Mouse (Mus musculus) stomach, postnatal 0 days (tissue): ENCODE measurements around the gene H2-T22.
"Not testable (repeated sequence)": the region's sequence is repeated elsewhere in the genome, so short reads cannot be mapped to it uniquely, and the experiment has no call there.

ENCODE experiments used
- CTCF ChIP-seq: IDR thresholded peaks from 2 replicates; pipeline ENCODE4 v1.5.1; 2016; ENCODE audit warnings: antibody characterized with exemption, low read depth, mild to moderate bottlenecking, moderate library complexity
- EP300 ChIP-seq: optimal IDR thresholded peaks from 2 replicates; pipeline ENCODE3; 2016; ENCODE audit warnings: antibody characterized with exemption

DNA sequence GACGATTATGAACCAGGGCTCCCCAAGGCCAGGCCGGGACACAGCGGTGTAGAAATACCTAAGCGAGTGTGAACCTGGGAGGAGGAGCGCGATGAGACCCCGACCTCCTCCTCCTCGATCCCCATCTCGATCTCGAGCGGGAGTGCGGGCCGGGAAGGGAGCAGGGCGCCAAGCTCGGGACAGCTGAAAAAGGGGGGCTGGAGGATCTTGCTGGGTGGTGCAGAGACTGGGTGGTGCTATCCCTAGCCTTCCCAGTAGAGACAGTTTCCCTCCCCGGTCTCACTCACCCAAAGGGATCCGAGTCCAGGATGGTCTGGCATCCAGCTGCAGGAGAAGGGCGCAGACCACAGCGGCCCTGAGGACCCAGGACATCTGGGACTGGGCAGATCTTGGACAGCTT lies 492 bp downstream of the H2-T22 start:
- TF ChIP-seq EP300, CTCF: not testable (repeated sequence)
